29 mouse cellular contexts compared by ENCODE assay signal in the genomic region with DNA sequence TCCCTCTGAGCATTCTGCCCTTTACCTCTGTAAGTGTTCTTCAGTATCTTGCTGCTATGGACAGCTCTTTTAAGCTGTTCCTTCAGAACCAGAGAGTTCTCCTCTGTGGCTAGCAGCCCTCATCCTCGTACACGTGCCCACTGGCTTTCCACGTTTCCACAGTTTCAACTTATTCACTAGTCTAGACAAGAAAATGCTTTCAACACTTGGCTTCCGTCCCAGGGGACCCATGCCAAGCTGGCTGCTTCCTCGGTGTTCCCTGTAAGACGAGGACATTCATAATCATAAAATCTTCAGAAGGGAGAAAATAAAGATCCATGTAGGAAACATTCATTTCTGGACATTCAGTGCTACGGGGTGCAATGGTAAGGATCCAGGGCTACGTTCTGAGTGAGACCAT.
DNase-seq lines count a peak whose midpoint lies in the region; ATAC-seq and TF ChIP-seq lines count a peak whose summit lies in the region.
"Had no signal": no experiment of that assay in that cellular context is flagged by ENCODE, and none has a peak within 500 bp of the region (broad histone marks: within the 10 kb centered on the region; RNA-seq: fewer than 3 reads in every experiment).

No protein-coding gene starts in this region.

- no peak overlapping the region for H3K4me3 ChIP-seq in thymus, adult 2 months (ENCODE audit: control insufficient read depth, insufficient read depth, low read length)
- no peak overlapping the region for H3K4me3 ChIP-seq in intestine, postnatal 0 days (ENCODE audit: low read depth, low read length)
- H3K4me3 ChIP-seq: embryonic facial prominence, embryonic 12.5 days; forebrain, embryonic 15.5 days; heart, adult 2 months; heart, embryonic 12.5 days; hindbrain, embryonic 13.5 days; limb, embryonic 13.5 days; lung, embryonic 15.5 days; megakaryocyte, embryonic 14.5 days; midbrain, embryonic 12.5 days had no signal

- TF ChIP-seq CTCF in thymus, adult 2 months (IDR thresholded peaks at IDR 0.05; ENCODE audit: borderline replicate concordance, control insufficient read depth, extremely low read depth, insufficient read depth, low read length, poor library complexity), result no peak
- no peak for TF ChIP-seq CTCF in intestine, postnatal 0 days (IDR thresholded peaks at IDR 0.05; ENCODE audit: low read depth)

- ATAC-seq in intestine, postnatal 0 days, result no peak
- ATAC-seq: activated CD4-positive, CD25-positive, alpha-beta regulatory T cell, adult 4 months; forebrain, embryonic 15.5 days; intestine, embryonic 16.5 days had no signal

- no peak for TF ChIP-seq POLR2A in thymus, adult 2 months (IDR thresholded peaks at IDR 0.05; ENCODE audit: control insufficient read depth, extremely low read depth, insufficient read depth, low read length, poor library complexity)

- H3K4me1 ChIP-seq in thymus, adult 2 months (replicated peaks; ENCODE audit: control insufficient read depth, insufficient read depth, low read length), result no peaks in the 10 kb centered on the region
- no peaks in the 10 kb centered on the region for H3K4me1 ChIP-seq in intestine, postnatal 0 days (replicated peaks; ENCODE audit: control insufficient read depth, insufficient read depth, low read length)
- H3K4me1 ChIP-seq: embryonic facial prominence, embryonic 12.5 days; forebrain, embryonic 15.5 days; heart, embryonic 12.5 days; hindbrain, embryonic 13.5 days; limb, embryonic 13.5 days; lung, embryonic 15.5 days; megakaryocyte, embryonic 14.5 days; midbrain, embryonic 12.5 days had no signal

- H3K27me3 ChIP-seq in thymus, adult 2 months (ENCODE audit: control insufficient read depth, insufficient read depth, low read length), result no peaks in the 10 kb centered on the region
- no peaks in the 10 kb centered on the region for H3K27me3 ChIP-seq in intestine, postnatal 0 days (replicated peaks; ENCODE audit: control insufficient read depth, insufficient read depth, low read length)
- H3K27me3 ChIP-seq: embryonic facial prominence, embryonic 12.5 days; forebrain, embryonic 15.5 days; heart, embryonic 12.5 days; hindbrain, embryonic 13.5 days; limb, embryonic 13.5 days; lung, embryonic 15.5 days; megakaryocyte, embryonic 14.5 days; midbrain, embryonic 12.5 days had no signal

- H3K9ac ChIP-seq in intestine, postnatal 0 days (ENCODE audit: low read depth, low read length), result no peak overlapping the region
- H3K9ac ChIP-seq: embryonic facial prominence, embryonic 12.5 days; forebrain, embryonic 15.5 days; heart, embryonic 12.5 days; hindbrain, embryonic 13.5 days; limb, embryonic 13.5 days; lung, embryonic 15.5 days; midbrain, embryonic 12.5 days had no signal

- no peak overlapping the region for H3K27ac ChIP-seq in thymus, adult 2 months (ENCODE audit: control insufficient read depth, insufficient read depth, low read length)
- H3K27ac ChIP-seq in intestine, postnatal 0 days (ENCODE audit: low read depth, low read length), result no peak overlapping the region
- H3K27ac ChIP-seq: embryonic facial prominence, embryonic 12.5 days; forebrain, embryonic 15.5 days; heart, adult 2 months; hindbrain, embryonic 13.5 days; limb, embryonic 13.5 days; lung, embryonic 15.5 days; midbrain, embryonic 12.5 days had no signal

- H3K4me2 ChIP-seq in intestine, postnatal 0 days (replicated peaks; ENCODE audit: low read depth), result no peak overlapping the region
- H3K4me2 ChIP-seq: embryonic facial prominence, embryonic 12.5 days; forebrain, embryonic 15.5 days; heart, embryonic 12.5 days; hindbrain, embryonic 13.5 days; limb, embryonic 13.5 days; liver, embryonic 11.5 days; lung, embryonic 15.5 days; midbrain, embryonic 12.5 days had no signal

- H3K36me3 ChIP-seq in thymus, adult 2 months (ENCODE audit: control insufficient read depth, insufficient read depth, low read length), result no peaks in the 10 kb centered on the region
- H3K36me3 ChIP-seq in intestine, postnatal 0 days (ENCODE audit: control insufficient read depth, insufficient read depth), result no peaks in the 10 kb centered on the region
- H3K36me3 ChIP-seq: embryonic facial prominence, embryonic 12.5 days; forebrain, embryonic 15.5 days; heart, embryonic 12.5 days; hindbrain, embryonic 13.5 days; limb, embryonic 13.5 days; lung, embryonic 15.5 days; midbrain, embryonic 12.5 days had no signal

- WGBS in thymus, adult 2 months, result 89% methylated on average over 8 of the region's 8 CpGs
- 84% methylated on average over 8 of the region's 8 CpGs for WGBS in intestine, postnatal 0 days

- H3K9me3 ChIP-seq in intestine, postnatal 0 days (ENCODE audit: control insufficient read depth), result 0 out of 2 replicates have a peak, but pooled peaks cover 3% of the 10 kb centered on the region

- peak; percentile 0 to 7 for DNase-seq in cerebellum, postnatal 10 days
- no peak for DNase-seq in cerebellum, postnatal 25 days
- DNase-seq in brain, adult 2 months (ENCODE audit: low read depth, low spot score), result peak; percentile 27
- DNase-seq in left cerebral cortex, adult 18-20 months (ENCODE audit: low spot score in 2 of 2), result peak; percentile 35 to 47
- DNase-seq in right cerebral cortex, postnatal 10 days (ENCODE audit: low spot score in 2 of 2), result peak; percentile 28 to 55
- DNase-seq in urinary bladder, adult 18-20 months (ENCODE audit: low spot score in 2 of 2), result no peak
- no peak for DNase-seq in thymus, adult 2 months
- DNase-seq: adrenal gland, adult 2 months; adrenal gland, postnatal 36 days; cerebellum, adult 8-10 months; embryo, embryonic 11 days; heart, adult 2 months; heart, postnatal 4 days; kidney, adult 9 months; kidney, postnatal 10 days; lung, postnatal 4 days; spleen, adult 18-20 months had no signal

Comparison
In these comparisons a context has a peak if more than half of its experiments do, and no peak if none do; other contexts are left out.
1. DNase-seq: peak in cerebellum, postnatal 10 days (2 of 2), brain, adult 2 months (single experiment), left cerebral cortex, adult 18-20 months (2 of 2) and right cerebral cortex, postnatal 10 days (2 of 2); none in cerebellum, postnatal 25 days (0 of 2), urinary bladder, adult 18-20 months (0 of 2) and thymus, adult 2 months (single experiment).